Mouse (Mus musculus) left cerebral cortex, adult 8-10 months (tissue): ENCODE data around the gene Fam49a. TPM values are rescaled to one million over a fixed set of nuclear protein-coding genes. Genes with fewer than 3 reads are reported as not detected.
"Not testable (repeated sequence)": the region's sequence is repeated elsewhere in the genome, so short reads cannot be mapped to it uniquely, and the experiment has no call there.

Experiments used
- DNase-seq, 2 experiments: peaks; one replicate each; pipeline ENCODE4 v3.0.0; 2022; ENCODE audit warnings: low spot score in 2 of 2
- total RNA-seq, 4 experiments: library from RNA; stranded (reverse); gene quantifications; 2 replicates each; pipeline ENCODE4 v1.2.4; 2022

The Fam49a gene
- 100 to 1,000 TPM; 156 to 178 (median 169) TPM for total RNA-seq

- DNase-seq = peak; percentile 57 to 65
Observed at GRCm38 (mm10) chr12:12261987-12262971, at the start of gene Fam49a. Gene Fam49a, plus strand, starts transcription at chr12:12262139.

GRCm38 (mm10) chr12:12213536-12213935 lies 48.4 kb upstream of the Fam49a start:
- no peak for DNase-seq

- DNase-seq = no peak
Observed at GRCm38 (mm10) chr12:12218947-12219346, 43.0 kb upstream of the Fam49a start.

GRCm38 (mm10) chr12:12220755-12221496 lies 41.0 kb upstream of the Fam49a start:
- peak in 1 of 2 experiments; percentile 56 for DNase-seq

- DNase-seq = no peak
Observed at GRCm38 (mm10) chr12:12222585-12223290, 39.2 kb upstream of the Fam49a start.

GRCm38 (mm10) chr12:12223336-12223735 lies 38.6 kb upstream of the Fam49a start:
- peak in 1 of 2 experiments; percentile 45 for DNase-seq

GRCm38 (mm10) chr12:12225706-12226105 lies 36.2 kb upstream of the Fam49a start:
- DNase-seq = peak in 1 of 2 experiments; percentile 85

- DNase-seq = no peak
Observed at GRCm38 (mm10) chr12:12227594-12227993, 34.3 kb upstream of the Fam49a start.

GRCm38 (mm10) chr12:12230031-12230557 lies 31.8 kb upstream of the Fam49a start:
- DNase-seq = no peak

- no peak for DNase-seq
Observed at GRCm38 (mm10) chr12:12232097-12232496, 29.8 kb upstream of the Fam49a start.

- no peak for DNase-seq
Observed at GRCm38 (mm10) chr12:12236978-12237377, 25.0 kb upstream of the Fam49a start.

GRCm38 (mm10) chr12:12239502-12239901 lies 22.4 kb upstream of the Fam49a start:
- no peak for DNase-seq

- no peak for DNase-seq
Observed at GRCm38 (mm10) chr12:12243148-12243547, 18.8 kb upstream of the Fam49a start.

- not testable (repeated sequence) for DNase-seq
Observed at GRCm38 (mm10) chr12:12247023-12247422, 14.9 kb upstream of the Fam49a start.

- DNase-seq = no peak
Observed at GRCm38 (mm10) chr12:12249521-12249920, 12.4 kb upstream of the Fam49a start.

- DNase-seq = no peak
Observed at GRCm38 (mm10) chr12:12253526-12253925, 8.4 kb upstream of the Fam49a start.

GRCm38 (mm10) chr12:12254139-12254538 lies 7.8 kb upstream of the Fam49a start:
- DNase-seq = no peak

- no peak for DNase-seq
Observed at GRCm38 (mm10) chr12:12260979-12261960, 669 bp upstream of the Fam49a start.

- peak in 1 of 2 experiments; percentile 69 for DNase-seq
Observed at GRCm38 (mm10) chr12:12263371-12263791, 1.4 kb downstream of the Fam49a start.

- DNase-seq = no peak
Observed at GRCm38 (mm10) chr12:12264151-12264550, 2.2 kb downstream of the Fam49a start.
